Mouse (Mus musculus) hindbrain, embryonic 12.5 days (tissue): ENCODE results near the gene Zfp638. TPM values are rescaled to one million over a fixed set of nuclear protein-coding genes. Genes with fewer than 3 reads are reported as not detected.
A peak's percentile ranks its signal among the peaks of the same experiment; 100 is the strongest.

ENCODE experiments used
- ATAC-seq: fragments of 200-750 bp; cut with Nextera tagmentation; 2 replicates; pipeline ENCODE4 v1.8.0; 2017; ENCODE audit warnings: moderate TSS enrichment; ENCODE audit not compliant: low FRiP score
- H3K27ac ChIP-seq: fragments of 300-500 bp; sonication (generic); 2 replicates; pipeline ENCODE4 v1.5.1; 2016; ENCODE audit warnings: mild to moderate bottlenecking
- H3K27me3 ChIP-seq: fragments of 300-500 bp; sonication (generic); 2 replicates; pipeline ENCODE4 v1.6.1; 2016; ENCODE audit warnings: mild to moderate bottlenecking
- H3K36me3 ChIP-seq: fragments of 300-500 bp; sonication (generic); 2 replicates; pipeline ENCODE4 v1.6.1; 2016; ENCODE audit warnings: mild to moderate bottlenecking
- H3K4me1 ChIP-seq: fragments of 300-500 bp; sonication (generic); 2 replicates; pipeline ENCODE4 v1.6.1; 2016
- H3K4me2 ChIP-seq: fragments of 300-500 bp; sonication (generic); replicated peaks from 2 replicates; pipeline ENCODE4 v1.6.1; 2016; ENCODE audit warnings: mild to moderate bottlenecking
- H3K4me3 ChIP-seq: fragments of 300-500 bp; sonication (generic); 2 replicates; pipeline ENCODE4 v1.5.1; 2016; ENCODE audit warnings: mild to moderate bottlenecking
- H3K9ac ChIP-seq: fragments of 300-500 bp; sonication (generic); 2 replicates; pipeline ENCODE4 v1.6.1; 2016; ENCODE audit warnings: mild to moderate bottlenecking, moderate library complexity
- H3K9me3 ChIP-seq: fragments of 300-500 bp; sonication (generic); replicated peaks from 2 replicates; pipeline ENCODE4 v1.6.1; 2016; ENCODE audit warnings: mild to moderate bottlenecking
- WGBS: fragments of 180-500 bp; shearing (Covaris S2); methylation state at CpG from one replicate; pipeline ENCODE4 v1.1.7; 2016; 5-methylcytosine and 5-hydroxymethylcytosine counted together
- polyA plus RNA-seq: library from polyadenylated mRNA; unstranded; fragments of >200 nt; fragmentation: Nextera tagmentation; extraction: Ambion mirVana; gene quantifications from 2 replicates; pipeline ENCODE4 v1.2.1, GENCODE M21; 2016

The Zfp638 gene
- polyA plus RNA-seq, 1 experiment from 2014 or later, result 104 TPM

- H3K27ac ChIP-seq, result no peak overlapping the region
- WGBS, result 86% methylated on average over 2 of the region's 2 CpGs
- no peak overlapping the region for H3K9ac ChIP-seq
- H3K27me3 ChIP-seq, result no peaks in the 10 kb centered on the region
- H3K4me1 ChIP-seq, result no peaks in the 10 kb centered on the region
- no peak for ATAC-seq
- H3K4me2 ChIP-seq, result no peak overlapping the region
- no peaks in the 10 kb centered on the region for H3K36me3 ChIP-seq
- H3K9me3 ChIP-seq, result no peaks in the 10 kb centered on the region
- no peak overlapping the region for H3K4me3 ChIP-seq
These were observed 17.5 kb upstream of the Zfp638 start for GRCm38 (mm10) chr6:83849446-83849845.

GRCm38 (mm10) chr6:83857476-83857875 lies 9.4 kb upstream of the Zfp638 start:
- H3K9ac ChIP-seq, result no peak overlapping the region
- WGBS, result 34% methylated on average over 5 of the region's 5 CpGs
- no peaks in the 10 kb centered on the region for H3K9me3 ChIP-seq
- no peak overlapping the region for H3K4me2 ChIP-seq
- H3K4me3 ChIP-seq, result no peak overlapping the region
- 0 out of 2 replicates have a peak, but pooled peaks cover 2% of the 10 kb centered on the region for H3K4me1 ChIP-seq
- H3K27ac ChIP-seq, result no peak overlapping the region
- ATAC-seq, result no peak
- H3K27me3 ChIP-seq, result no peaks in the 10 kb centered on the region
- no peaks in the 10 kb centered on the region for H3K36me3 ChIP-seq

- H3K27me3 ChIP-seq, result no peaks in the 10 kb centered on the region
- H3K4me2 ChIP-seq, result no peak overlapping the region
- no peak overlapping the region for H3K27ac ChIP-seq
- no peak overlapping the region for H3K9ac ChIP-seq
- no peaks in the 10 kb centered on the region for H3K36me3 ChIP-seq
- H3K4me3 ChIP-seq, result no peak overlapping the region
- WGBS, result 91% methylated on average over 9 of the region's 9 CpGs
- ATAC-seq, result no peak
- 0 out of 2 replicates have a peak, but pooled peaks cover 2% of the 10 kb centered on the region for H3K4me1 ChIP-seq
- H3K9me3 ChIP-seq, result no peaks in the 10 kb centered on the region
These were observed 6.9 kb upstream of the Zfp638 start for GRCm38 (mm10) chr6:83860033-83860432.

DNA sequence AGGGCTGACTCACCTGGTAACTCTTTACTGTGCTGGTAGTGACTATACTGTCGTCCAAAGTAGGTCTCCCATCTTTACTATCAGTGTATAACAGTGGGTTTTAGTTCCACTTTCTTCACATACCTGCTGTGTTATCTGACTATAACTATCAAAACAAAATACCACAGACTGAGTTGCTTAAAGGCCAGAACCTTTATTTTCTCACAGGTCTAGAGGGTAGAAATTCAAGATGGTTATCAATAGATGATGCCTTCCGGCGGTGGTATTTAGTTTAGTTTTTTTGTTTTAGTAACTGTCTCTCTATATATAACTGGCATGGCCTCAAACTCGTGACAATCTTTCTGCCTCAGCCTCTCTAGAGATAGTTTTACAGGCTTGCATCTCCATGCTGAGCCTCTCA lies 3.4 kb upstream of the Zfp638 start:
- Histone ChIP-seq H3K4me2 (no peak overlapping the region), H3K9me3 (no peaks in the 10 kb centered on the region), H3K4me3 (no peak overlapping the region), H3K27ac (no peak overlapping the region), H3K4me1 (peaks cover 7% of the 10 kb centered on the region), H3K36me3 (no peaks in the 10 kb centered on the region), H3K9ac (no peak overlapping the region), H3K27me3 (peaks cover 5% of the 10 kb centered on the region; the same call in 1 of the 2 replicates)
- no peak for ATAC-seq
- WGBS, result 73% methylated on average over 4 of the region's 4 CpGs

DNA sequence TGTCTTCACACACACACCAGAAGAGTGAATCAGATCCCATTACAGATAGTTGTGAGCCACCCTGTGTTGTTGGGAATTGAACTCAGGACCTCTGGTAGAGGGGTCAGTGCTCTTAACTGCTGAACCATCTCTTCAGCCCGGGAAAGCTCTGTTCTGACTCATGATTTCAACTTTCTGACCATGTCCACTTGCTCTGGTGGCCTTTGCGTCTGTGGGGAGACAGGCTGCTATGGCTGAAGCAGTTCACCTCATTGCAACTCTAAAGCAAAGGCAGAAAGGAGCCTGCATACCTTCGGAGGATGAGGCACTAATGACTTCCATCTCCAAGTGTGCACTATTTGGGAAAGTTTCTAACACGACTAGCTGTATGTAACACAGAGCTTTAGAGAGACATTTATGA lies 486 bp upstream of the Zfp638 start:
- no peak overlapping the region for H3K9ac ChIP-seq
- H3K27me3 ChIP-seq, result peaks cover 9% of the 10 kb centered on the region; the same call in 1 of the 2 replicates
- H3K36me3 ChIP-seq, result no peaks in the 10 kb centered on the region
- no peak overlapping the region for H3K4me3 ChIP-seq
- H3K9me3 ChIP-seq, result no peaks in the 10 kb centered on the region
- ATAC-seq, result peak; percentile 7; the same call in 1 of the 2 replicates
- H3K4me1 ChIP-seq, result peaks cover 7% of the 10 kb centered on the region
- no peak overlapping the region for H3K27ac ChIP-seq
- H3K4me2 ChIP-seq, result peak overlapping the region; percentile 94
- WGBS, result 37% methylated on average over 4 of the region's 4 CpGs

- H3K4me2 ChIP-seq, result peak overlapping the region; percentile 94
- H3K9me3 ChIP-seq, result no peaks in the 10 kb centered on the region
- WGBS, result 3% methylated on average over 19 of the region's 19 CpGs
- H3K36me3 ChIP-seq, result no peaks in the 10 kb centered on the region
- peaks cover 7% of the 10 kb centered on the region for H3K4me1 ChIP-seq
- peak overlapping the region; percentile 63 for H3K4me3 ChIP-seq
- peak overlapping the region; percentile 62 for H3K9ac ChIP-seq
- peak; percentile 53; the same call in 1 of the 2 replicates for ATAC-seq
- H3K27me3 ChIP-seq, result peaks cover 9% of the 10 kb centered on the region; the same call in 1 of the 2 replicates
- H3K27ac ChIP-seq, result no peak overlapping the region
These were observed 983 bp downstream of the Zfp638 start for GRCm38 (mm10) chr6:83867598-83868585.

DNA sequence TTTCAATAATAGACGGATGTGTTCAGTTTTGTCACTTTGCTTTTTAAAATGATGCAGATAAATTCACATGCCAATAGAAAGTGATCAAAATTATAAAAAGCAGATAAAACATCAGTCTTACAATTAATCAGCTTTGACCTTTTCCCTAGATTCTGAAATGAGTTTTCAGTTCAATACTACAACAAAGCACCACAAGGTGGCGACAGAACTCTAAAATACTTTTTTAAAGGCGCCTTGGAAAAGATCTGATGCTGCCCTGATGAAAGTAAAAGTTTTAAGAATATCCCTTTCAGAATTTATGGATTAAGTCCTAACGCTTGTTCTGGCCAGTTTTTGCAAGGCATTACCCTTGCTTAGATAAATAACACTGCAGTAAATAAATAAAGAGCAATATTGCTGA lies 12.9 kb downstream of the Zfp638 start:
- ATAC-seq, result no peak
- no peak overlapping the region for H3K4me3 ChIP-seq
- 4% methylated on average over 4 of the region's 4 CpGs for WGBS
- H3K27me3 ChIP-seq, result no peaks in the 10 kb centered on the region
- no peaks in the 10 kb centered on the region for H3K36me3 ChIP-seq
- H3K27ac ChIP-seq, result no peak overlapping the region
- no peaks in the 10 kb centered on the region for H3K9me3 ChIP-seq
- H3K4me2 ChIP-seq, result no peak overlapping the region; the same call in 1 of the 2 replicates
- 0 out of 2 replicates have a peak, but pooled peaks cover 2% of the 10 kb centered on the region for H3K4me1 ChIP-seq
- H3K9ac ChIP-seq, result no peak overlapping the region

DNA sequence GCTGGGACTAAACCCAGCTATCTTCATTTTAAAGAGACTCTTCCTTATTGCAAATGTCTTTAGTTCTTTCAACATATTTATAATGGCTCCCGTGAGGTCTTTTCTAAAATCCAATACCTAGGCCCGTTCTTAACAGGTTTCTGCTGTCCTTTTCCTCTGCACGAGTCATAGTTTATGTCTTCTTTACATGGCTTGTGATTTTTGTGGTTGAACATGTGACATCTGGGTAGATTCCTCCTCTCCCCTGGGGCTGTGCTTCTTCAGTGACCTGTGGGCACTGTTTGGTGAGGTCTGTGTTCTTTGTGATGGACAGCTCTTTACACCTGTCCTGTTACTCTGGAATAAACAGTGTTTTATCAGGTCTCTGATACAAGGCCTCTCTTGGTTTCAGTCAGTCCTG lies 19.9 kb downstream of the Zfp638 start:
- H3K36me3 ChIP-seq, result no peaks in the 10 kb centered on the region
- no peaks in the 10 kb centered on the region for H3K27me3 ChIP-seq
- H3K4me1 ChIP-seq, result no peaks in the 10 kb centered on the region
- no peak overlapping the region for H3K27ac ChIP-seq
- no peak overlapping the region for H3K9ac ChIP-seq
- H3K4me3 ChIP-seq, result no peak overlapping the region
- ATAC-seq, result no peak
- no peak overlapping the region for H3K4me2 ChIP-seq
- no peaks in the 10 kb centered on the region for H3K9me3 ChIP-seq
- WGBS, result 83% methylated on average over 3 of the region's 3 CpGs

DNA sequence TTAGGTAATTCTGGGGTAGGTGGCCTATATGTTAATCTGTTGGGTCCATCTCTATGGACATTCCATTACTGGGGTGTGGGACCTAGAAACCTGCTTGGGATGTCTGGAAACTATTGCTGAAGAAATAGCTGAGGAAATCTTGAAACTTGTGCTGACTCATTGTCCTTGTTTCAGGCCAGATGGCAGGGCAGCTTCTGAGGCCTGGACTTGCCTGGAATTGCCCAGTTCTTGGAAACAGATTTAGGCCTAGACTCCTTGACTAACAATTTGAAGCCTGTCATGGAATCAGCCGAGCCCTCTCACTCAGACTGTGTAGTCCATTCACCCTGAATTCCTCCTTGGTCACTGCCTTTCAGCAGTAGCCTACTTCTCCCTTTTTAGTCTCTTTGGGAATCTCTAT lies 21.9 kb downstream of the Zfp638 start:
- H3K4me1 ChIP-seq, result no peaks in the 10 kb centered on the region
- no peak for ATAC-seq
- no peak overlapping the region for H3K9ac ChIP-seq
- H3K27ac ChIP-seq, result no peak overlapping the region
- H3K4me2 ChIP-seq, result no peak overlapping the region
- 72% methylated on average over 1 of the region's 1 CpGs for WGBS
- H3K36me3 ChIP-seq, result no peaks in the 10 kb centered on the region
- no peaks in the 10 kb centered on the region for H3K27me3 ChIP-seq
- H3K9me3 ChIP-seq, result no peaks in the 10 kb centered on the region
- H3K4me3 ChIP-seq, result no peak overlapping the region

GRCm38 (mm10) chr6:83890281-83891015 lies 23.5 kb downstream of the Zfp638 start:
- Histone ChIP-seq H3K4me2 (no peak overlapping the region), H3K9ac (no peak overlapping the region), H3K36me3 (no peaks in the 10 kb centered on the region), H3K4me1 (no peaks in the 10 kb centered on the region), H3K27ac (no peak overlapping the region), H3K27me3 (no peaks in the 10 kb centered on the region), H3K9me3 (no peaks in the 10 kb centered on the region), H3K4me3 (no peak overlapping the region)
- no peak for ATAC-seq
- 18% methylated on average over 2 of the region's 2 CpGs for WGBS

GRCm38 (mm10) chr6:83891251-83891650 lies 24.3 kb downstream of the Zfp638 start:
- no peaks in the 10 kb centered on the region for H3K4me1 ChIP-seq
- H3K9me3 ChIP-seq, result no peaks in the 10 kb centered on the region
- H3K9ac ChIP-seq, result no peak overlapping the region
- 90% methylated on average over 5 of the region's 5 CpGs for WGBS
- no peaks in the 10 kb centered on the region for H3K36me3 ChIP-seq
- H3K4me2 ChIP-seq, result no peak overlapping the region
- H3K4me3 ChIP-seq, result no peak overlapping the region
- H3K27ac ChIP-seq, result no peak overlapping the region
- H3K27me3 ChIP-seq, result no peaks in the 10 kb centered on the region
- no peak for ATAC-seq

GRCm38 (mm10) chr6:83891687-83892086 lies 24.8 kb downstream of the Zfp638 start:
- H3K4me3 ChIP-seq, result no peak overlapping the region
- H3K36me3 ChIP-seq, result no peaks in the 10 kb centered on the region
- ATAC-seq, result no peak

More at GRCm38 (mm10) chr6:83891687-83892086, 24.8 kb downstream of the Zfp638 start:
- no peak overlapping the region for H3K4me2 ChIP-seq
- H3K27me3 ChIP-seq, result no peaks in the 10 kb centered on the region
- H3K9me3 ChIP-seq, result no peaks in the 10 kb centered on the region
- 92% methylated on average over 2 of the region's 2 CpGs for whole genome bisulfite sequencing
- no peak overlapping the region for H3K9ac ChIP-seq
- H3K27ac ChIP-seq, result no peak overlapping the region
- H3K4me1 ChIP-seq, result no peaks in the 10 kb centered on the region
